Mouse (Mus musculus): ENCODE results near the gene Mctp2. TPM values are rescaled to one million over a fixed set of nuclear protein-coding genes. Genes with fewer than 3 reads are reported as not detected.

Gene Mctp2
- polyA plus RNA-seq, 1 experiment from 2014 or later: 4.1 TPM

DNA sequence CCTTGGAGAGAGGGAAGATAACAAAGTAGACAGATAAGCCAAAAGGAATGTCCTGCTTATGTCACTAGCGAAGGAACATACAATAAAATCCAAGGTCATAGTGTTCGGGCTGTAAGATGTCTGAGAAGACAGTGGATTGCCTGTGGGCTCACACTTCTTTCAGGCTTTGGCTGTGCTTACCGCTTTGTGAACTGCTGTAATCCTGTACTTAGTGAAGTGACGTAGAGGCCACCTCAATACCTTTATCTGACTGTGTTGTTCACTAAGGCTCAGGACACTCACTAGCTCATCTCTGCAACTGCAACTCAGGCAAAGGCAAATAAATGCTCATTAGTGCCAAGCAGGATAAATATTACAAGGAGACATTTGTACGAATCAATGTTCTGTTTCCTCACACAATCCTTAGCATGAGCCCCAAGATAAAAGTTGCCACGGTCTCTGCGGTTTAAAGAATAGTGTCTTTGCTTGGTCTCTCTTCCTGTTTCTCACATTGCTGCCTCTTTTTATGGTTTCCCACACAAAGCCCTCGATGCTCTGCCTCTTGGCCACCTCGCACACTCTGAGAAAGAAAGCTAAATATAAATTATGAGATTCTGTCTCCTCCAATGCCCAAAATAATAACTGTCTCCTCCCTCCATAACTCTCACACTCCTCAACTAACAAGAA lies 8.1 kb upstream of the Mctp2 start:
- no peak overlapping the region for H3K4me3 ChIP-seq (replicated peaks; ENCODE audit: low read depth, low read length)
- H3K9ac ChIP-seq (ENCODE audit: low read depth, low read length): no peak overlapping the region
- no peaks in the 10 kb centered on the region for H3K36me3 ChIP-seq (ENCODE audit: insufficient read depth, low read length)
- H3K9me3 ChIP-seq (replicated peaks; ENCODE audit: low read length): no peaks in the 10 kb centered on the region
- no peaks in the 10 kb centered on the region for H3K4me1 ChIP-seq (replicated peaks; ENCODE audit: insufficient read depth, low read length)
- ATAC-seq (replicated peaks; ENCODE audit: low FRiP score, low read depth) (no peak), DNase-seq (ENCODE audit: low spot score) (no peak)
- H3K27me3 ChIP-seq (ENCODE audit: insufficient read depth, low read length): no peaks in the 10 kb centered on the region
- no peak overlapping the region for H3K4me2 ChIP-seq (ENCODE audit: low read length)
- H3K27ac ChIP-seq: no peak overlapping the region
- WGBS: 77% methylated on average over 9 of the region's 9 CpGs
- TF ChIP-seq CTCF (IDR thresholded peaks at IDR 0.05; ENCODE audit: low read depth): no peak

DNA sequence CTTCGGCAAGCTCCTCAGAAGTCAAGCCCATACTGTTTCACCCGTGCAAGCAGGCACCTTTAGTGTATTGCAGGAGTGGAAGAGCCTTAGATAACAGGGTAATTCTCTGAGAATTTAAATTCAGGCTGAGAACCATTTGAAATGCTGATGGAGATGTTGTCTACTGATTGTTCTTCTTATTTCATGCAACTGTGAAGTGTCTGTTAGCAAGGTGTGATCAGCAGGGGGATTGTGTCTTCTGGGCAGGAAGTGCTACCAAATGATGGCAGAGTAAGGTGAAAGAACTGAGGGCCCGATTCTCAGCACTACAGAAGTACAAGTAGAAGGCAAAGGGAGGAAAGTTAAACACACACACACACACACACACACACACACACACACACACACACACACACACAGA lies 7.5 kb upstream of the Mctp2 start:
- no peaks in the 10 kb centered on the region for H3K9me3 ChIP-seq (replicated peaks; ENCODE audit: low read length)
- DNase-seq (ENCODE audit: low spot score) (no peak), ATAC-seq (replicated peaks; ENCODE audit: low FRiP score, low read depth) (no peak)
- WGBS: 57% methylated on average over 3 of the region's 3 CpGs
- H3K36me3 ChIP-seq (ENCODE audit: insufficient read depth, low read length): no peaks in the 10 kb centered on the region
- no peaks in the 10 kb centered on the region for H3K27me3 ChIP-seq (ENCODE audit: insufficient read depth, low read length)
- no peak overlapping the region for H3K4me2 ChIP-seq (ENCODE audit: low read length)
- H3K9ac ChIP-seq (ENCODE audit: low read depth, low read length): no peak overlapping the region
- H3K27ac ChIP-seq: no peak overlapping the region
- H3K4me3 ChIP-seq (replicated peaks; ENCODE audit: low read depth, low read length): no peak overlapping the region
- TF ChIP-seq CTCF (IDR thresholded peaks at IDR 0.05; ENCODE audit: low read depth): no peak
- H3K4me1 ChIP-seq (replicated peaks; ENCODE audit: insufficient read depth, low read length): no peaks in the 10 kb centered on the region

DNA sequence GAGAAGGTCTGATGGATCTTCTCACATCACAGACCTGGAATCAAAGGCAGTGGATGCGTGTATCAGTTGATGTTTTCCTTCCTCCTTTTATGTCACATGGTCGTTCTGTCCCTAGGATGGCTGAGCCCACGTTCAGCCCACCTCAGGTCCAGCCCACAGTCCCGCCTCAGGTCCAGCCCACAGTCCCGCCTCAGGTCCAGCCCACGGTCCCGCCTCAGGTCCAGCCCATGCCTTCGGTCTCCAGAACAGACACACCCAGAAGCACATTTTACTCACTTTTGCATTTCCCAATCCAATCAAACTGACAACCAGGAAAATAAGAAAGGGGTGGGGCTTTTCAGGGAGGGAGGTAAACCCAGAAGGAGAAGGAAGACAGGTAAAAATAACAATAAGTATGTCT lies 5.2 kb upstream of the Mctp2 start:
- Histone ChIP-seq H3K36me3 (ENCODE audit: insufficient read depth, low read length) (no peaks in the 10 kb centered on the region), H3K4me2 (ENCODE audit: low read length) (no peak overlapping the region), H3K4me3 (replicated peaks; ENCODE audit: low read depth, low read length) (no peak overlapping the region), H3K27me3 (ENCODE audit: insufficient read depth, low read length) (no peaks in the 10 kb centered on the region), H3K9me3 (replicated peaks; ENCODE audit: low read length) (no peaks in the 10 kb centered on the region), H3K4me1 (replicated peaks; ENCODE audit: insufficient read depth, low read length) (no peaks in the 10 kb centered on the region), H3K27ac (no peak overlapping the region), H3K9ac (ENCODE audit: low read depth, low read length) (no peak overlapping the region)
- no peak for ATAC-seq (replicated peaks; ENCODE audit: low FRiP score, low read depth)
- DNase-seq (ENCODE audit: low spot score): no peak
- 61% methylated on average over 8 of the region's 8 CpGs for WGBS
- no peak for TF ChIP-seq CTCF (IDR thresholded peaks at IDR 0.05; ENCODE audit: low read depth)

GRCm38 (mm10) chr7:72308078-72308477 lies 1.7 kb upstream of the Mctp2 start:
- no peak for ATAC-seq (replicated peaks; ENCODE audit: low FRiP score, low read depth)
- H3K27ac ChIP-seq: no peak overlapping the region
- TF ChIP-seq CTCF (IDR thresholded peaks at IDR 0.05; ENCODE audit: low read depth): no peak
- H3K4me1 ChIP-seq (replicated peaks; ENCODE audit: insufficient read depth, low read length): no peaks in the 10 kb centered on the region
- no peaks in the 10 kb centered on the region for H3K36me3 ChIP-seq (ENCODE audit: insufficient read depth, low read length)
- no peak for DNase-seq (ENCODE audit: low spot score)
- H3K27me3 ChIP-seq (ENCODE audit: insufficient read depth, low read length): no peaks in the 10 kb centered on the region
- H3K4me2 ChIP-seq (ENCODE audit: low read length): no peak overlapping the region
- WGBS: 78% methylated on average over 5 of the region's 5 CpGs
- no peak overlapping the region for H3K9ac ChIP-seq (ENCODE audit: low read depth, low read length)
- no peaks in the 10 kb centered on the region for H3K9me3 ChIP-seq (replicated peaks; ENCODE audit: low read length)
- H3K4me3 ChIP-seq (replicated peaks; ENCODE audit: low read depth, low read length): no peak overlapping the region

DNA sequence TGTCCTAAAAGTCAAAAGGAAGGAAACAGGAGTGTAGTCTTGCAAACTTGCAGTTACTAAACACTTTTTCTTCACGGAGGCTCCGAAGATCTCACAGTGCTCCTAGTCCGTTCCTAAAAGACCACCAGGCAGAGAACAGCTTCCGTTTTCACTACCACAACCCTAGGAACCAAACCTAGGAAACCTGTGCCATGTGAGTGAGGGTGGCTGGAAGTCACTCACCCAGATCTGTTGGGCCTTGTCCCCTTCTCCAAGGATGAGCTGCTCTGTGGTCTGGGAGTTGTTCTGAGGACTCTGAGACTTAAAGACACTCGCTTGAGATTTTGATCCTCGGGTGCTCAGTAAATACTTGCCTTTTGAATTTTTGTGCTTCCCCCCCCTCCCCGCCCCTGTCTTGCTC lies 439 bp upstream of the Mctp2 start:
- Histone ChIP-seq H3K36me3 (ENCODE audit: insufficient read depth, low read length) (no peaks in the 10 kb centered on the region), H3K4me2 (ENCODE audit: low read length) (peak overlapping the region; percentile 96), H3K9ac (ENCODE audit: low read depth, low read length) (peak overlapping the region; percentile 60), H3K27me3 (ENCODE audit: insufficient read depth, low read length) (no peaks in the 10 kb centered on the region), H3K9me3 (replicated peaks; ENCODE audit: low read length) (no peaks in the 10 kb centered on the region), H3K4me1 (replicated peaks; ENCODE audit: insufficient read depth, low read length) (no peaks in the 10 kb centered on the region), H3K27ac (no peak overlapping the region), H3K4me3 (replicated peaks; ENCODE audit: low read depth, low read length) (peak overlapping the region; percentile 62)
- WGBS: 14% methylated on average over 7 of the region's 7 CpGs
- no peak for TF ChIP-seq CTCF (IDR thresholded peaks at IDR 0.05; ENCODE audit: low read depth)
- ATAC-seq (replicated peaks; ENCODE audit: low FRiP score, low read depth) (peak; percentile 50; the same call in 1 of the 2 replicates), DNase-seq (ENCODE audit: low spot score) (no peak)

DNA sequence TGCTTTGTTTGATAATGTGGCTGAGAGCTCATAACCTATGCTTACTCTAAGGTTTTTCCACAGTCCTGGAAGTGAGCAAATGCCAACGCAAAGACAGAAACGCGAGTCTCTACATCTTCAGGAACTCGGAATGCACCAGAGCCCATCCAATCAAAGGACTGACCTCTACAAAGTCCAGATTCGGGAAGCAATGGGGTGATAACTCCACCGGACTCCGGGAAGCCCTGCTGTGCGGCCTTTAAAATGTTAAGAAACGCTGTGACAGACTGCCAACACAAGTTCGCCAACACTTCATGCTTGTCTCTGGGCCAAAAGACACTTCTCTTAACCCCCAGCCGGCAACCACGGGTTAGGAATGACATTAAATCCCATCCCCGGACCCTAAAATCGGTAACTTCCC lies 437 bp downstream of the Mctp2 start:
- Histone ChIP-seq H3K4me3 (replicated peaks; ENCODE audit: low read depth, low read length) (peak overlapping the region; percentile 62), H3K4me1 (replicated peaks; ENCODE audit: insufficient read depth, low read length) (no peaks in the 10 kb centered on the region), H3K36me3 (ENCODE audit: insufficient read depth, low read length) (no peaks in the 10 kb centered on the region), H3K27me3 (ENCODE audit: insufficient read depth, low read length) (no peaks in the 10 kb centered on the region), H3K27ac (no peak overlapping the region), H3K9me3 (replicated peaks; ENCODE audit: low read length) (no peaks in the 10 kb centered on the region), H3K9ac (ENCODE audit: low read depth, low read length) (peak overlapping the region; percentile 60), H3K4me2 (ENCODE audit: low read length) (peak overlapping the region; percentile 96)
- DNase-seq (ENCODE audit: low spot score): peak; percentile 18
- no peak for TF ChIP-seq CTCF (IDR thresholded peaks at IDR 0.05; ENCODE audit: low read depth)
- ATAC-seq (replicated peaks; ENCODE audit: low FRiP score, low read depth): 0 out of 2 replicates have a peak, but pooled peaks have one; percentile 37
- 0% methylated on average over 14 of the region's 14 CpGs for WGBS

DNA sequence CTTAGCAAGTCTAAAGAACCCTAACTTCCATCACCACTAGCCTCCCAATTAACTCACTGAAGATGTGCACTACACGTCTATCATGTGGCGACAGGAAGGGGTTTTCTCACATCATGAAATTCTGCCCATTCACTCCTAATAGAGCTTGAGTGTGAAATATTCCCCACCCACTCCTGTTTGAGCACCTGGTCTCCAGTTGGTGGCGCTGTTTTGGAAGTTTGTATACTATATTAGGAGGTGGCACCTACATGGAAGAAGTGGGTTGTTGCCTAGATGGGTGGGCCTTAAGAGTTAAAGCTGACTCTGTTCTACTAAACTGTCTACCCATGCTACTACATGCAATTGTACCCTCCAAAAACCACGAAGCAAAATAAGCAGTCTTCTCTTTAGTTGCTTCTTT lies 4.7 kb downstream of the Mctp2 start:
- Histone ChIP-seq H3K36me3 (ENCODE audit: insufficient read depth, low read length) (no peaks in the 10 kb centered on the region), H3K27ac (no peak overlapping the region), H3K4me3 (replicated peaks; ENCODE audit: low read depth, low read length) (no peak overlapping the region), H3K27me3 (ENCODE audit: insufficient read depth, low read length) (no peaks in the 10 kb centered on the region), H3K4me1 (replicated peaks; ENCODE audit: insufficient read depth, low read length) (no peaks in the 10 kb centered on the region), H3K4me2 (ENCODE audit: low read length) (no peak overlapping the region), H3K9ac (ENCODE audit: low read depth, low read length) (no peak overlapping the region), H3K9me3 (replicated peaks; ENCODE audit: low read length) (no peaks in the 10 kb centered on the region)
- no peak for ATAC-seq (replicated peaks; ENCODE audit: low FRiP score, low read depth)
- TF ChIP-seq CTCF (IDR thresholded peaks at IDR 0.05; ENCODE audit: low read depth): no peak
- DNase-seq (ENCODE audit: low spot score): no peak
- WGBS: 73% methylated on average over 4 of the region's 4 CpGs

All from kidney, postnatal 0 days (tissue).